Mouse (Mus musculus) lung, embryonic 14.5 days (tissue): ENCODE results near the gene Trappc6b. TPM values are rescaled to one million over a fixed set of nuclear protein-coding genes. Genes with fewer than 3 reads are reported as not detected.

ENCODE experiments used
- ATAC-seq: fragments of 200-750 bp; cut with Nextera tagmentation; 2 replicates; pipeline ENCODE4 v1.8.0; 2017; ENCODE audit warnings: mild to moderate bottlenecking, moderate TSS enrichment, moderate library complexity; ENCODE audit not compliant: insufficient read depth
- DNase-seq: peaks from one replicate; pipeline ENCODE4 v3.0.0-alpha.2; 2015
- H3K27ac ChIP-seq: fragments of 300-500 bp; sonication (generic); 2 replicates; pipeline ENCODE4 v1.5.1; 2014; ENCODE audit warnings: low read depth, mild to moderate bottlenecking, moderate library complexity
- H3K27me3 ChIP-seq: fragments of 300-500 bp; sonication (generic); 2 replicates; pipeline ENCODE4 v1.6.1; 2014; ENCODE audit warnings: low read length, control low read depth; ENCODE audit not compliant: insufficient read depth
- H3K36me3 ChIP-seq: fragments of 300-500 bp; sonication (generic); 2 replicates; pipeline ENCODE4 v1.6.1; 2014; ENCODE audit warnings: control low read depth; ENCODE audit not compliant: insufficient read depth
- H3K4me1 ChIP-seq: fragments of 300-500 bp; sonication (generic); 2 replicates; pipeline ENCODE4 v1.6.1; 2014; ENCODE audit warnings: antibody characterized with exemption, control low read depth; ENCODE audit not compliant: insufficient read depth
- H3K4me2 ChIP-seq: fragments of 300-500 bp; sonication (generic); 2 replicates; pipeline ENCODE4 v1.6.1; 2014; ENCODE audit warnings: mild to moderate bottlenecking
- H3K4me3 ChIP-seq: fragments of 300-500 bp; sonication (generic); 2 replicates; pipeline ENCODE4 v1.5.1; 2014; ENCODE audit warnings: low read depth, low read length
- H3K9ac ChIP-seq: fragments of 300-500 bp; sonication (generic); 2 replicates; pipeline ENCODE4 v1.6.1; 2014
- H3K9me3 ChIP-seq: fragments of 300-500 bp; sonication (generic); 2 replicates; pipeline ENCODE4 v1.6.1; 2016; ENCODE audit warnings: low read depth, low read length, control low read depth
- CTCF ChIP-seq: IDR thresholded peaks from 2 replicates; pipeline ENCODE4 v1.5.1; 2016; ENCODE audit warnings: antibody characterized with exemption, low read depth
- WGBS: fragments of 180-500 bp; shearing (Covaris S2); extraction: QIAGEN DNeasy Blood & Tissue Kit; methylation state at CpG from one replicate; pipeline ENCODE4 v1.1.7; 2014; 5-methylcytosine and 5-hydroxymethylcytosine counted together
- polyA plus RNA-seq: library from polyadenylated mRNA; unstranded; fragments of >200 nt; fragmentation: Nextera tagmentation; extraction: Ambion mirVana; gene quantifications from 2 replicates; pipeline ENCODE4 v1.2.1, GENCODE M21; 2014

The Trappc6b gene
- polyA plus RNA-seq, 1 experiment from 2014 or later = 57.9 TPM

GRCm38 (mm10) chr12:59011275-59011843 lies 49.9 kb downstream of the Trappc6b start:
- no peak for TF ChIP-seq CTCF
- DNase-seq (no peak), ATAC-seq (no peak; the same call in 1 of the 2 replicates)
- Histone ChIP-seq H3K27me3 (no peaks in the 10 kb centered on the region), H3K36me3 (peaks cover 13% of the 10 kb centered on the region), H3K4me2 (peak overlapping the region; percentile 84), H3K4me3 (peak overlapping the region; percentile 78), H3K4me1 (peaks cover 14% of the 10 kb centered on the region; the same call in 1 of the 2 replicates), H3K27ac (peak overlapping the region; percentile 89), H3K9me3 (no peaks in the 10 kb centered on the region), H3K9ac (peak overlapping the region; percentile 87)
- 0% methylated on average over 25 of the region's 25 CpGs for WGBS

DNA sequence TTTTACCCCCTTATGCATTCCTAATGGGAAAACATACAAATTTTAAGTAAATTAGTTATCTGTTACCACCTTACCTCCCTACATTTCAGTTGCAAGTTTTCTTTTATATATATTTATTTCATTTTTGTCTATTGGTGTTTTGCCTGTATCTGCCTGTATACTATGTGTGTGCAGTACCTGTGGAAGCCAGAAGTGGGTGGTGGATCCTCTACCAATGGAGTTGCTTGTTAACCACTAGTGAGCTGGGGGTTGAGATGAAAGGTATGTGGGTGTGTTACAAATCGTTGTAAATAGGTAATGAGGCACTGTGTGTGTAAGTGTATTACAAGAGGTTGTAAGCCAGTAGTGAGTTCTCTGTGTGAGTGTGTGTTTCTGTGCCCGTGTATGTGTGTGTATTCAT lies 50.8 kb downstream of the Trappc6b start:
- ATAC-seq = no peak
- peak; percentile 34 for TF ChIP-seq CTCF
- peaks cover 19% of the 10 kb centered on the region for H3K36me3 ChIP-seq
- peak overlapping the region; percentile 84 for H3K4me2 ChIP-seq
- peaks cover 14% of the 10 kb centered on the region; the same call in 1 of the 2 replicates for H3K4me1 ChIP-seq
- no peak overlapping the region for H3K27ac ChIP-seq
- 59% methylated on average over 2 of the region's 2 CpGs for WGBS
- H3K27me3 ChIP-seq = no peaks in the 10 kb centered on the region
- no peaks in the 10 kb centered on the region for H3K9me3 ChIP-seq
- H3K4me3 ChIP-seq = peak overlapping the region; percentile 78
- DNase-seq = peak; percentile 16
- H3K9ac ChIP-seq = no peak overlapping the region; the same call in 1 of the 2 replicates

Other genes starting within 250 kb of the Trappc6b start
- gene Sec23a, start 49.5 kb downstream of the Trappc6b start, polyA plus RNA-seq = 73.0 and 79.5 TPM in 2 replicates
- 27.4 and 27.7 TPM in 2 replicates for gene Gemin2, start 48.1 kb downstream of the Trappc6b start, polyA plus RNA-seq
- 89.3 and 95.4 TPM in 2 replicates for gene Pnn, start 5.4 kb upstream of the Trappc6b start, polyA plus RNA-seq
- 49.3 and 53.2 TPM in 2 replicates for gene Mia2, start 34.3 kb upstream of the Trappc6b start, polyA plus RNA-seq
- gene Fbxo33, start 158.3 kb upstream of the Trappc6b start, polyA plus RNA-seq = 8.2 and 10.4 TPM in 2 replicates